ENCODE assay signal across 8 mouse cellular contexts in genomic region chr17:25893975-25894617, GRCm38 (mm10). TPM values are rescaled to one million over a fixed set of nuclear protein-coding genes. Genes with fewer than 3 reads are reported as not detected.
DNase-seq lines count a peak whose midpoint lies in the region; ATAC-seq and TF ChIP-seq lines count a peak whose summit lies in the region.

No protein-coding gene starts in this region.

- no peak overlapping the region for H3K9ac ChIP-seq in heart, postnatal 0 days (replicated peaks; ENCODE audit: low read depth, low read length)

- DNase-seq in adrenal gland, adult (ENCODE audit: inconsistent age in 2 of 2, low spot score in 1 of 2): peak; percentile 78 to 92
- no peak for DNase-seq in adrenal gland, postnatal 4 days (ENCODE audit: low spot score in 2 of 2)
- peak; percentile 83 for DNase-seq in adipocyte (ENCODE audit: low spot score)
- DNase-seq in embryo, embryonic 11 days: peak; percentile 82
- peak; percentile 78 for DNase-seq in heart, postnatal 0 days (ENCODE audit: low spot score)
- DNase-seq in kidney, postnatal 25 days: peak; percentile 80 to 81
- DNase-seq in lung, postnatal 25 days (ENCODE audit: low spot score): peak; percentile 78
- DNase-seq in retina, postnatal 7 days (ENCODE audit: low read depth, low spot score): peak; percentile 63

- TF ChIP-seq EP300 in heart, postnatal 0 days (IDR thresholded peaks at IDR 0.05; ENCODE audit: low read depth): no peak

- no peak overlapping the region for H3K4me3 ChIP-seq in heart, postnatal 0 days (ENCODE audit: low read depth, low read length)

- no peaks in the 10 kb centered on the region for H3K9me3 ChIP-seq in heart, postnatal 0 days (replicated peaks; ENCODE audit: control insufficient read depth, low read length)

- no peak overlapping the region for H3K4me2 ChIP-seq in heart, postnatal 0 days (ENCODE audit: low read depth, low read length)

- peak; percentile 82 for ATAC-seq in heart, postnatal 0 days (ENCODE audit: insufficient read depth, low read depth)

- peak; percentile 99 for TF ChIP-seq CTCF in heart, postnatal 0 days (IDR thresholded peaks at IDR 0.05; ENCODE audit: low read depth)

- no peaks in the 10 kb centered on the region for H3K4me1 ChIP-seq in heart, postnatal 0 days (ENCODE audit: control insufficient read depth, insufficient read depth)

- WGBS in heart, postnatal 0 days: 24% methylated on average over 2 of the region's 2 CpGs

- no peaks in the 10 kb centered on the region for H3K27me3 ChIP-seq in heart, postnatal 0 days (ENCODE audit: control insufficient read depth, insufficient read depth, low read length)

- peaks cover 9% of the 10 kb centered on the region for H3K36me3 ChIP-seq in heart, postnatal 0 days (replicated peaks; ENCODE audit: control insufficient read depth, insufficient read depth, low read length)

- no peak overlapping the region for H3K27ac ChIP-seq in heart, postnatal 0 days (ENCODE audit: low read depth)

RNA-seq across cellular contexts. Expression of gene Wfikkn1, which starts 13.4 kb away (rescaled TPM):
- total RNA-seq in adrenal gland, postnatal 4 days (2021): 1 to 10 TPM; 5.1 to 5.2 TPM
- total RNA-seq in heart, postnatal 0 days (2014; rRNA removed; ENCODE audit: low replicate concordance): not detected in 2 replicates
- 0.07 and 0.11 TPM in 2 replicates for polyA plus RNA-seq in heart, postnatal 0 days (2015; fragmentation: Nextera tagmentation; extraction: Ambion mirVana)

RNA-seq across cellular contexts. Expression of gene Mettl26, which starts 19.2 kb away (rescaled TPM):
- total RNA-seq in adrenal gland, postnatal 4 days (2021): 10 to 100 TPM; 80.4 to 81.3 TPM
- 23.1 and 28.1 TPM in 2 replicates for total RNA-seq in heart, postnatal 0 days (2014; rRNA removed; ENCODE audit: low replicate concordance)
- polyA plus RNA-seq in heart, postnatal 0 days (2015; fragmentation: Nextera tagmentation; extraction: Ambion mirVana): 27.8 and 28.0 TPM in 2 replicates

RNA-seq across cellular contexts. Expression of gene Rab40c, which starts 25.4 kb away (rescaled TPM):
- 10 to 100 TPM; 36.4 to 38.1 TPM for total RNA-seq in adrenal gland, postnatal 4 days (2021)
- total RNA-seq in heart, postnatal 0 days (2014; rRNA removed; ENCODE audit: low replicate concordance): 11.4 and 22.5 TPM in 2 replicates
- polyA plus RNA-seq in heart, postnatal 0 days (2015; fragmentation: Nextera tagmentation; extraction: Ambion mirVana): 10.3 and 10.4 TPM in 2 replicates

RNA-seq across cellular contexts. Expression of gene Mcrip2, which starts 25.5 kb away (rescaled TPM):
- total RNA-seq in adrenal gland, postnatal 4 days (2021): 100 to 1,000 TPM; 193 to 209 TPM
- total RNA-seq in heart, postnatal 0 days (2014; rRNA removed; ENCODE audit: low replicate concordance): 202 and 225 TPM in 2 replicates
- 346 and 357 TPM in 2 replicates for polyA plus RNA-seq in heart, postnatal 0 days (2015; fragmentation: Nextera tagmentation; extraction: Ambion mirVana)

RNA-seq across cellular contexts. Expression of gene Wdr90, which starts 32.8 kb away (rescaled TPM):
- total RNA-seq in adrenal gland, postnatal 4 days (2021): 10 to 100 TPM; 53.1 to 58.9 TPM
- total RNA-seq in heart, postnatal 0 days (2014; rRNA removed; ENCODE audit: low replicate concordance): 19.3 and 36.7 TPM in 2 replicates
- 3.1 and 4.2 TPM in 2 replicates for polyA plus RNA-seq in heart, postnatal 0 days (2015; fragmentation: Nextera tagmentation; extraction: Ambion mirVana)

Comparison
In these comparisons a context has a peak if more than half of its experiments do, and no peak if none do; other contexts are left out.
1. DNase-seq: peak in adrenal gland, adult (2 of 2), adipocyte (single experiment), embryo, embryonic 11 days (single experiment), heart, postnatal 0 days (single experiment), kidney, postnatal 25 days (2 of 2), lung, postnatal 25 days (single experiment) and retina, postnatal 7 days (single experiment); none in adrenal gland, postnatal 4 days (0 of 2).